Mouse (Mus musculus): Measurements from ENCODE around the gene Alox8.

Gene Alox8

DNA sequence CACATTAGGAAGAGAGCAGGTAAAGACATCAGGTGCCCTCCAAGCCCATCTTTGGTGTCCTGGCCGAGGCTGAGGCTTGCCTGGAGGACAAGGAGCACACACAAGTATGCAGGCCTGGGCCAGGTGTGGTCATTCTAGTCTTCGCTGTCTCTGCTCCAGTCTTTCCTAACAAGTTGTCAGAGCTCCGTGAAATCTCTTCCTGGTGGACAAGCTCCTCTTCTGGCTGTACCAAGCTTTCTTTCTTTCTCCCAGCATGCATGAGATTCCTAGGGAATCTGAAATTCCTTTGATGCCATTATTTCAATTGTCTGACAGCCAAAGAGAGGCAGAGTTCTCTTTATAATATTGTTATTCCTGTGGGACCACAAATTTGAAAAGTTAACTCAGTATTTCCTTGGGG is 18.1 kb downstream of the Alox8 start:
- no peak for DNase-seq (ENCODE audit: low read depth)

GRCm38 (mm10) chr11:69178525-69178924 is 19.1 kb downstream of the Alox8 start:
- DNase-seq (ENCODE audit: low read depth) = no peak

DNA sequence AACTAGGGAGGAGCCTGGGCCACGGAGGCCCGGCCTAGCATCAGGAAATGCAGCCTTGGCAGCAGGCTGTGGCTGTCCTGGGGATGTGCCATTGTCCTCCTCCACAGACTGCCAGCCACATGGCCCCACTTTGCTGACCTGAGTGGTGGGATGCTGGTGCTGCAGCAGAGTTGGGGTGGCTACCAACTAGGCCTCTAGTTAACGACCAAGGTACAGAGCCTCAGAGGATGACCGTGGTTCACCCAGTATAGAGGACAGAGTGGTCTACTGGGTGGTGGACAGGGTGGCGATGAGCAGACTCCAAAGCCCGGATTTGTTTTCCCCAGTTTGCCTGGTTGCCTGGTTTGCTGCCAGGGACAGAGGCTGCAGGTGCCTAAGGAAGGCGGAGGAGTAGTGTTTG is 22.9 kb downstream of the Alox8 start:
- DNase-seq (ENCODE audit: low read depth) = no peak

- DNase-seq (ENCODE audit: low read depth) = no peak
Observed at GRCm38 (mm10) chr11:69172606-69173005, 25.0 kb downstream of the Alox8 start.

GRCm38 (mm10) chr11:69171626-69172025 is 26.0 kb downstream of the Alox8 start:
- peak; percentile 69 for DNase-seq (ENCODE audit: low read depth)

DNA sequence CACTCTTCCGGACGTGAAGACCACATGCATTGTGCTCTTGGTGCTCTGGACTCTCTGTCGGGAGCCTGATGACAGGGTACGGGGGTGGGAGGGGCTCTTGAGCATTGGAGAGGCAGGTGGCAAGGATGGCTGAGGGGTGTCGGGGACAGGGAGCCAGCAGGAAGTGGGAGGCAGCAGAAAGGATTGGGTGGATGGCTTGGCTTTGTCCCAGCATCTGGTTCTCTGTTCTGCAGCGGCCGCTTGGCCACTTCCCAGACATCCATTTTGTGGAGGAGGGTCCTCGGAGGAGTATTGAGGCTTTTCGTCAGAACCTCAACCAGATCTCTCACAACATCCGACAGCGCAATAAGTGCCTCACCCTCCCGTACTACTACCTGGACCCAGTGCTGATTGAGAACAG is 28.3 kb downstream of the Alox8 start:
- DNase-seq (ENCODE audit: low read depth) = no peak

DNA sequence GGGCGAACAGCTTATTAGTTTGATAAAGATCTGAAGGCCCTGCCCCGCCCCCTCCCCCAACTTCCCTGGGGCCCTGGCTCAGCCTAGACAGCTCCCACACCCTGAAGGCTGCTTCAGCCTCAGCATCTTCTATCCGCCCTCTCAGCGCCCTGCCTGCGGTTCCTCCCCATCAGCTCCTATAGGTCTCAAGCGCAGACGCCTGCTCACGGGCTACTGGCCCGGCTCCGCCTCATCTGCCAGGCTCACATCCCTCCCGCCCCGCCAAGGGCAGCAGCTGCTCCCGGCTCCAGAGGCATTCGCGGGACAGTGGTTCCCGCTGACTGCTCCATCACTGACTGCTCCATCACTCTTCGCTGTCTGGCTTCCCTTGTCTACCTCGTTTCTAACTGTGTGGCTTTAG is 40.8 kb downstream of the Alox8 start, which contains the start of gene Alox12b:
TSS of gene Alox12b (plus strand) at position 190 of the 400 bp plus-strand sequence.
- DNase-seq (ENCODE audit: low read depth) = no peak

- DNase-seq (ENCODE audit: low read depth) = no peak
Observed at GRCm38 (mm10) chr11:69155351-69155750, 42.3 kb downstream of the Alox8 start.

- no peak for DNase-seq (ENCODE audit: low read depth)
Observed at GRCm38 (mm10) chr11:69153831-69154230, 43.8 kb downstream of the Alox8 start.

DNA sequence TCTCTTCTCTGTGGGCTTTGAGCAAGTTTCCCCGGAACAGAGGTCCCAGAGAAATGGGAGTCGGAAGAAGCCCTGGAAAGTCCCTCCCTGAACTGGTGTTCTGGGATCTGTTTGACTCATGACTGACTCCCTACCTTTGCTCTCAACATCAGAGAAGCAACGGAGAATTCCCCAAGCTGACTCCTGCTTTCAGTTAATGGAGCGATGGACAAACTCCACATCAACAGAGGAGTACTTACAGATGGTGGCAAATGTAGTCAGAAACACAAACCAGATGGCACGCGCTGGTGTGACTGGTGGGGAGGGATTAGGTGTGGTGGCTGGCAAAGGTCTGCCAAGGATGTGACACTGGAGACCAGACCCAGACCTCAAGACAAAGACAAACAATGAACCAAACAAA is 46.6 kb downstream of the Alox8 start:
- DNase-seq (ENCODE audit: low read depth) = no peak

DNA sequence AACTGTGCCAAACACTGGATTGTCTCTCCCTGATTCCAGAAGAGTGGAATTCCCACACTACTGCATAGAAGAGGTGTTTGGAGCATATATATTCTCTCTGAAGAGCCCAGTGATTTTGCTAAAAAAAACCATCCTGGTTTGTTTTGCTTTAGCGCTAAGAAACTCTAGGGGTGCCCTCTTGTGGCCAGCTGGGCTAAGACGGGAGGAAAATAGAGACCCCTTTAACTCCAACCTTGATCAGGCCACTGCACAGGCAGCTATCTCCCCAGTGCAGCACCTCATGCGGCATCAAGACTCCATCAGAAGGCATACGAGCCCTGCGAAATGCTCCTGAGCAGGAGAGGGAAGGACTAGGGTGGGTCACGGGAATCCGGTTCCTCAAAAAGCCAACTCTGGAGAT is 47.2 kb downstream of the Alox8 start:
- DNase-seq (ENCODE audit: low read depth) = peak; percentile 76

DNA sequence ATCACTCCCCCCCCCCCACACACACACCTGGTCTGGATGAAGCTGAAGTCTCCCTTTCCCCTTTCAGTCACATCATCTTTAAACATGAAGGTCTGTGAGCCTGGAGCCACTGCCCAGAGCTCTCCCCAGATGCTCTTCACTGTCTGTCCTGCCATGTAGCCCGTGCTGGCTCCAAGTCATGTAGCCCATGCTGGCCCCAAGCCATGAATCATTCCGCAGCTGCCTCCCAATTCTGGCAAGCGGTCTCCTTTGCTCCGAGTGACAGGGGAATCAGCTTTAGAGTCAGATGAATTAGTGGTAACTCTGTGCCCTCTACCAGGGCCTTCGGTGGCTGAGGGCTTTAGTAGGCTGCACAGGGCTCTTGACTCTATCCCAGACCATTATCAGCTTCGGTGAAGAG is 47.9 kb downstream of the Alox8 start:
- no peak for DNase-seq (ENCODE audit: low read depth)

GRCm38 (mm10) chr11:69148451-69148960 is 49.1 kb downstream of the Alox8 start:
- no peak for DNase-seq (ENCODE audit: low read depth)

DNA sequence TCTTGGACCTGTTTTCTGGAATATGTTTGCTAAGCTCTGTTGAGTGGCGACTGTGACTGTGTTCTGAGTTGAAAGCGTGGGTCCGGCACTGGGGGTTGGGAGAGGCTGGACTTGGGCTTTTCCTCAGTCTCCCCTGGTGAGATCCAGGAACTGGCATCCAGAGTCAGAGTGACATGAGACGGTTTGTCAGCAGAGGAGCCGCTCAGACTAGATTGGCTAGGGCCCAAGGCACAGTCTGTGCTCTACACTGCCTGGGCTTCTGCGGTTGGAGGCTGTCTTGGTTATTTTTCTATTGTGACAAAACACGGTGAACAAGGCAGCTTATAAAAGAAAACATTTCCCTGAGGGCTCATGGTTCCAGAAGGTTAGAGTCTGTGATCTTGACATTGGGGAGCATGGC is 50.1 kb downstream of the Alox8 start:
- no peak for DNase-seq (ENCODE audit: low read depth)

- DNase-seq (ENCODE audit: low read depth) = no peak
Observed at GRCm38 (mm10) chr11:69135361-69135760, 62.3 kb downstream of the Alox8 start.

- DNase-seq (ENCODE audit: low read depth) = no peak
Observed at GRCm38 (mm10) chr11:69134622-69134968, 63.0 kb downstream of the Alox8 start.
